Mouse (Mus musculus) skeletal muscle tissue, adult 2 months (tissue): ENCODE results near the gene Serpina3f.

ENCODE experiments used
- DNase-seq: peaks from one replicate; pipeline ENCODE4 v3.0.0-alpha.2; 2012; ENCODE audit warnings: low read depth, low spot score

Serpina3f gene

GRCm38 (mm10) chr12:104248231-104248630, 33.9 kb downstream of the Serpina3f start:
- no peak for DNase-seq

GRCm38 (mm10) chr12:104261041-104261440, 46.7 kb downstream of the Serpina3f start:
- no peak for DNase-seq

GRCm38 (mm10) chr12:104262863-104263262, 48.5 kb downstream of the Serpina3f start, which contains the start of gene Serpina3i:
Gene Serpina3i (plus strand): TSS chr12:104263122.
- DNase-seq: no peak

- DNase-seq: no peak
Measured at GRCm38 (mm10) chr12:104266374-104266773, 52.0 kb downstream of the Serpina3f start.
